Mouse (Mus musculus) ZHBTc4 (cell line): Measurements from ENCODE around the gene Pfas.

ENCODE experiments used
- DNase-seq: peaks from one replicate; pipeline ENCODE4 v3.0.0-alpha.2; 2011; ENCODE audit warnings: low read depth, low spot score

Gene Pfas

GRCm38 (mm10) chr11:69008182-69009121 is at the start of gene Pfas:
TSS of gene Pfas (minus strand) at chr11:69008460.
- peak; percentile 99 for DNase-seq

GRCm38 (mm10) chr11:69053848-69054247 is 45.6 kb upstream of the Pfas start:
- DNase-seq, result peak; percentile 48

- DNase-seq, result no peak
These were observed 44.7 kb upstream of the Pfas start for GRCm38 (mm10) chr11:69052824-69053421.

- DNase-seq, result no peak
These were observed 43.5 kb upstream of the Pfas start for GRCm38 (mm10) chr11:69051771-69052170.

GRCm38 (mm10) chr11:69050748-69051147 is 42.5 kb upstream of the Pfas start:
- DNase-seq, result no peak

GRCm38 (mm10) chr11:69048151-69048550 is 39.9 kb upstream of the Pfas start:
- no peak for DNase-seq

- DNase-seq, result no peak
These were observed 39.3 kb upstream of the Pfas start for GRCm38 (mm10) chr11:69047592-69047991.

- DNase-seq, result no peak
These were observed 38.1 kb upstream of the Pfas start for GRCm38 (mm10) chr11:69046395-69046774.

GRCm38 (mm10) chr11:69045531-69046394 is 37.5 kb upstream of the Pfas start, which contains the start of gene Aurkb:
TSS of gene Aurkb (plus strand) at chr11:69045647.
- DNase-seq, result peak; percentile 94

GRCm38 (mm10) chr11:69038173-69038572 is 29.9 kb upstream of the Pfas start:
- no peak for DNase-seq

GRCm38 (mm10) chr11:69037231-69038061 is 29.2 kb upstream of the Pfas start:
- peak; percentile 91 for DNase-seq

GRCm38 (mm10) chr11:69036486-69037230 is 28.4 kb upstream of the Pfas start:
- DNase-seq, result peak; percentile 78

GRCm38 (mm10) chr11:69035849-69036248 is 27.6 kb upstream of the Pfas start:
- DNase-seq, result peak; percentile 95

- no peak for DNase-seq
These were observed 27.2 kb upstream of the Pfas start for GRCm38 (mm10) chr11:69035411-69035810.

GRCm38 (mm10) chr11:69034585-69034984 is 26.3 kb upstream of the Pfas start:
- DNase-seq, result no peak

- no peak for DNase-seq
These were observed 25.3 kb upstream of the Pfas start for GRCm38 (mm10) chr11:69033552-69033951.

- DNase-seq, result peak; percentile 86
These were observed 20.5 kb upstream of the Pfas start for GRCm38 (mm10) chr11:69028805-69029204.

GRCm38 (mm10) chr11:69026562-69026961 is 18.3 kb upstream of the Pfas start:
- no peak for DNase-seq

- DNase-seq, result no peak
These were observed 12.4 kb upstream of the Pfas start for GRCm38 (mm10) chr11:69020691-69021090.

- DNase-seq, result peak; percentile 19
These were observed 8.5 kb upstream of the Pfas start for GRCm38 (mm10) chr11:69016755-69017154.
